ENCODE assay signal across 9 mouse cellular contexts in the genomic region with DNA sequence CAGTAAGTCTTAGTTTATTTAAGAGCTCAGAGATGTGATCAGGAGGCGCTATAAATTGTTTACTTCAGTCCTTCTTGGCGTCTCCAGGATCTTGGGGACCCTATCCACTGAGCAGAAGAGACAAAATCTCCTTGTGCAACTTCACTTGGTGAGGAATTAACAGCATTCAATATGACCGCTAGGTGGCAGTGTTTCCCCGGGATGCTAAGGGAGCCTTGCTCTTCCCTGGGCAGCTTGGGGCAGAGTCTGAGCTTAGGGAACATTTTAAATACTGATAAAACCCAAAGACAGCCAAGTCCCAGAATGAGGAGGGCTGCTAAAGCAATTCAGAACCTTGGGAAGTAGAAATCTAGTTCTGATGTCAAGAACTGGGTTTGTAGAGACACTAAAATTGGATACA. TPM values are rescaled to one million over a fixed set of nuclear protein-coding genes. Genes with fewer than 3 reads are reported as not detected.
DNase-seq lines count a peak whose midpoint lies in the region; ATAC-seq and TF ChIP-seq lines count a peak whose summit lies in the region.
"Had no signal": no experiment of that assay in that cellular context is flagged by ENCODE, and none has a peak within 500 bp of the region (broad histone marks: within the 10 kb centered on the region; RNA-seq: fewer than 3 reads in every experiment).

No protein-coding gene starts in this region.

- TF ChIP-seq CTCF in lung, postnatal 0 days (IDR thresholded peaks at IDR 0.05): peak; percentile 91
- peak; percentile 82; the same call in 1 of the 2 replicates for TF ChIP-seq CTCF in small intestine, adult 2 months (IDR thresholded peaks at IDR 0.05; ENCODE audit: extremely low read depth, insufficient read length, insufficient replicate concordance, low read depth, low read length)

- no peak overlapping the region for H3K4me2 ChIP-seq in lung, postnatal 0 days (replicated peaks; ENCODE audit: low read depth, low read length)
- H3K4me2 ChIP-seq: lung, embryonic 15.5 days had no signal

- no peaks in the 10 kb centered on the region for H3K4me1 ChIP-seq in lung, postnatal 0 days (ENCODE audit: insufficient read depth, low read depth, low read length)
- no peaks in the 10 kb centered on the region for H3K4me1 ChIP-seq in small intestine, adult 2 months (ENCODE audit: control insufficient read depth, insufficient read depth, insufficient read length, low read length)
- H3K4me1 ChIP-seq: lung, embryonic 15.5 days had no signal

- 0% methylated on average over 4 of the region's 4 CpGs for WGBS in lung, postnatal 0 days
- under 1% methylated on average over 4 of the region's 4 CpGs for WGBS in small intestine, adult 2 months

- H3K36me3 ChIP-seq in lung, postnatal 0 days (ENCODE audit: insufficient read depth, low read length): no peaks in the 10 kb centered on the region
- no peaks in the 10 kb centered on the region for H3K36me3 ChIP-seq in small intestine, adult 2 months (ENCODE audit: control insufficient read depth, insufficient read depth, low read length)
- H3K36me3 ChIP-seq: lung, embryonic 15.5 days had no signal

- H3K4me3 ChIP-seq in lung, postnatal 0 days (ENCODE audit: low read depth, low read length): no peak overlapping the region
- no peak overlapping the region for H3K4me3 ChIP-seq in small intestine, adult 2 months (ENCODE audit: low read depth, low read length)
- H3K4me3 ChIP-seq: lung, embryonic 15.5 days had no signal

- H3K9ac ChIP-seq in lung, postnatal 0 days (replicated peaks; ENCODE audit: low read depth): no peak overlapping the region
- H3K9ac ChIP-seq: lung, embryonic 15.5 days had no signal

- no peak for TF ChIP-seq EP300 in lung, postnatal 0 days (IDR thresholded peaks at IDR 0.05)

- no peak overlapping the region for H3K27ac ChIP-seq in lung, postnatal 0 days (ENCODE audit: low read length)
- H3K27ac ChIP-seq in small intestine, adult 2 months (ENCODE audit: insufficient read depth, low read depth, low read length): no peak overlapping the region
- H3K27ac ChIP-seq: lung, embryonic 15.5 days had no signal

- TF ChIP-seq POLR2A in small intestine, adult 2 months (IDR thresholded peaks at IDR 0.05; ENCODE audit: low read depth, low read length): no peak

- H3K27me3 ChIP-seq in lung, postnatal 0 days (replicated peaks; ENCODE audit: insufficient read depth, low read length): no peaks in the 10 kb centered on the region
- no peaks in the 10 kb centered on the region for H3K27me3 ChIP-seq in small intestine, adult 2 months (ENCODE audit: control insufficient read depth, insufficient read depth, low read length)
- H3K27me3 ChIP-seq: lung, embryonic 15.5 days had no signal

- no peak for ATAC-seq in CD4-positive, CD25-positive, alpha-beta regulatory T cell, adult 4 months
- ATAC-seq in lung, postnatal 0 days: 0 out of 2 replicates have a peak, but pooled peaks have one; percentile 25

- intact Hi-C loops in gastrocnemius, postnatal 14 days (cut with DNase I; ENCODE audit: low total_unique reads): loop anchor here (5.0 kb wide), 1 partner anchor 530 kb away; no protein-coding TSS in a partner anchor

- DNase-seq in CD4-positive, CD25-positive, alpha-beta regulatory T cell, adult 2 months (ENCODE audit: low read depth, low spot score): peak; percentile 57
- DNase-seq in R1 (ENCODE audit: low read depth, low spot score): peak; percentile 71
- peak; percentile 59 to 73 for DNase-seq in cerebellum, postnatal 36 days
- DNase-seq in gastrocnemius, postnatal 14 days: peak; percentile 54
- DNase-seq in layer of hippocampus, adult 18-20 months (ENCODE audit: low spot score in 2 of 2): peak; percentile 42 to 81
- peak; percentile 76 for DNase-seq in lung, postnatal 0 days (ENCODE audit: low spot score)

- H3K9me3 ChIP-seq in lung, postnatal 0 days (ENCODE audit: low read length): no peaks in the 10 kb centered on the region
- H3K9me3 ChIP-seq: lung, embryonic 15.5 days had no signal

RNA-seq across cellular contexts. Expression of gene Sox14, which starts 29.1 kb away (rescaled TPM):
- polyA plus RNA-seq in CD4-positive, CD25-positive, alpha-beta regulatory T cell, adult 4 months (2017; shearing (Covaris generic)): not detected
- total RNA-seq in gastrocnemius, postnatal 14 days (2021): not detected
- total RNA-seq in layer of hippocampus, adult 18-20 months (2021): not detected
- not detected in 2 replicates for polyA plus RNA-seq in lung, postnatal 0 days (2015; fragmentation: Nextera tagmentation; extraction: Ambion mirVana)
- not detected in 2 replicates for polyA plus RNA-seq in small intestine, adult 2 months (2012; rRNA removed)
- polyA plus RNA-seq: lung, embryonic 15.5 days had no signal
